12 mouse cellular contexts compared by ENCODE assay signal in the genomic region with DNA sequence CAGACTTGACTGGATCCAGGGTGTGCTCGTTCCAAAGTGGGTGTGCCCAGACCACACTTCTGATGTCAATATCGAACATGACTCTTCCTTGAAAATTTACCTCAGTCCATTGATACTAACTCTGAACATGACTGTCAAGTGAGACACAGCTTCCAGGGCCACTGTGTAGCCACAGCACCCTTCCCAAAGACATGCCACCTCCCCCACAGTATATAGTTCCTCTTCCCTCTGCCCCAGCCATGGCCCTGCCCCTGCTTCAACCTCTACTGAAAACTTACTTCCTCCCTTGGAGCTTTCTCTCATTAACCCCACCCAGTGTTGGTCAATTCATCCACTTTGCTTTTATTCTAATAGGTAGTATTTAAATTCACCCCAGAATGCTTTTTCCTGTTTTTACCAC. TPM values are rescaled to one million over a fixed set of nuclear protein-coding genes. Genes with fewer than 3 reads are reported as not detected.
DNase-seq lines count a peak whose midpoint lies in the region; ATAC-seq and TF ChIP-seq lines count a peak whose summit lies in the region.
"Had no signal": no experiment of that assay in that cellular context is flagged by ENCODE, and none has a peak within 500 bp of the region (broad histone marks: within the 10 kb centered on the region; RNA-seq: fewer than 3 reads in every experiment).

No protein-coding gene starts in this region.

- no peaks in the 10 kb centered on the region for H3K9me3 ChIP-seq in heart, postnatal 0 days (replicated peaks; ENCODE audit: control insufficient read depth, low read length)
- no peaks in the 10 kb centered on the region for H3K9me3 ChIP-seq in MEL (replicated peaks; ENCODE audit: insufficient read depth, low read length)

- no peaks in the 10 kb centered on the region for H3K36me3 ChIP-seq in heart, postnatal 0 days (replicated peaks; ENCODE audit: control insufficient read depth, insufficient read depth, low read length)
- H3K36me3 ChIP-seq in MEL (ENCODE audit: control insufficient read depth in 1 of 2, insufficient read depth in 2 of 2, low read length in 2 of 2), result peaks cover 0 to 62% of the 10 kb centered on the region in 2 experiments
- no peaks in the 10 kb centered on the region for H3K36me3 ChIP-seq in liver, adult 2 months (ENCODE audit: control insufficient read depth, insufficient read depth, low read length)

- no peak for TF ChIP-seq RAD21 in MEL (IDR thresholded peaks at IDR 0.05; ENCODE audit: low read depth, low read length)

- H3K4me1 ChIP-seq in heart, postnatal 0 days (ENCODE audit: control insufficient read depth, insufficient read depth), result peaks cover 4% of the 10 kb centered on the region; the same call in 1 of the 2 replicates
- peaks cover 36 to 69% of the 10 kb centered on the region in 2 experiments for H3K4me1 ChIP-seq in MEL (ENCODE audit: control insufficient read depth in 1 of 2, insufficient read depth in 2 of 2, low read length in 2 of 2)
- no peaks in the 10 kb centered on the region; the same call in 1 of the 2 replicates for H3K4me1 ChIP-seq in liver, adult 2 months (ENCODE audit: control insufficient read depth, insufficient read depth, low read length)

- H3K79me2 ChIP-seq in MEL (ENCODE audit: control insufficient read depth, insufficient read depth, low read length, poor library complexity), result peaks cover 41% of the 10 kb centered on the region
- H3K79me2 ChIP-seq in liver, adult 2 months (ENCODE audit: control insufficient read depth, insufficient read depth, low read length), result no peaks in the 10 kb centered on the region

- TF ChIP-seq POLR2A in MEL (IDR thresholded peaks at IDR 0.05; ENCODE audit: control insufficient read depth in 1 of 2, insufficient read depth in 1 of 2, low read depth in 1 of 2, low read length in 2 of 2, poor library complexity in 1 of 2), result no peak
- no peak for TF ChIP-seq POLR2A in liver, adult 2 months (IDR thresholded peaks at IDR 0.05; ENCODE audit: extremely low read depth, insufficient read depth, low read length)

- H3K9ac ChIP-seq in heart, postnatal 0 days (replicated peaks; ENCODE audit: low read depth, low read length), result no peak overlapping the region
- 0 out of 2 replicates have a peak overlapping the region, but pooled peaks have one; percentile 22 for H3K9ac ChIP-seq in MEL (ENCODE audit: control insufficient read depth, low read depth, low read length, poor library complexity, severe bottlenecking)
- H3K9ac ChIP-seq in liver, adult 2 months (ENCODE audit: low read depth, low read length), result no peak overlapping the region

- WGBS in heart, postnatal 0 days, result 52% methylated on average over 2 of the region's 2 CpGs
- WGBS in liver, adult 2 months, result 71% methylated on average over 2 of the region's 2 CpGs

- H3K27ac ChIP-seq in heart, postnatal 0 days (ENCODE audit: low read depth), result peak overlapping the region; percentile 79; the same call in 1 of the 2 replicates
- H3K27ac ChIP-seq in MEL (ENCODE audit: control insufficient read depth, low read depth, low read length), result peak overlapping the region; percentile 83
- H3K27ac ChIP-seq in liver, adult 2 months (replicated peaks; ENCODE audit: insufficient read depth, low read depth, low read length), result no peak overlapping the region

- H3K4me3 ChIP-seq in heart, postnatal 0 days (ENCODE audit: low read depth, low read length), result no peak overlapping the region
- peak overlapping the region in 1 of 2 experiments; percentile 16; a peak in 2 of 4 replicates for H3K4me3 ChIP-seq in MEL (ENCODE audit: control insufficient read depth in 1 of 2, insufficient read depth in 1 of 2, low read depth in 2 of 2, low read length in 2 of 2)
- no peak overlapping the region for H3K4me3 ChIP-seq in liver, adult 2 months (ENCODE audit: insufficient read depth, low read depth, low read length)
- H3K4me3 ChIP-seq: erythroblast, embryonic 14.5 days had no signal

- H3K4me2 ChIP-seq in heart, postnatal 0 days (ENCODE audit: low read depth, low read length), result no peak overlapping the region; the same call in 1 of the 2 replicates

- DNase-seq in heart, postnatal 0 days (ENCODE audit: low spot score), result no peak
- no peak for DNase-seq in heart, postnatal 14 days
- DNase-seq in MEL (ENCODE audit: low read depth, low spot score), result peak; percentile 90
- DNase-seq in liver, adult 2 months (ENCODE audit: extremely low read depth, low read depth, low spot score), result peak; percentile 29
- DNase-seq in urinary bladder, postnatal 4 days (ENCODE audit: low spot score in 2 of 2), result no peak
- no peak for DNase-seq in retina, postnatal 1 day
- DNase-seq in kidney, adult 9 months, result no peak
- DNase-seq: cerebellum, adult 11 months; left cerebral cortex, postnatal 4 days had no signal

- no peak for ATAC-seq in heart, postnatal 0 days (ENCODE audit: insufficient read depth, low read depth)
- ATAC-seq in monocyte, adult 5-6 weeks (replicated peaks; ENCODE audit: insufficient number of reproducible peaks, low FRiP score, low TSS enrichment, poor library complexity, severe bottlenecking), result peak; percentile 74
- ATAC-seq: hindbrain, embryonic 16.5 days had no signal

- intact Hi-C loops in heart, postnatal 14 days (cut with DNase I), result no loop called here

- no peak for TF ChIP-seq CTCF in heart, postnatal 0 days (IDR thresholded peaks at IDR 0.05; ENCODE audit: low read depth)
- TF ChIP-seq CTCF in MEL (IDR thresholded peaks at IDR 0.05 in 2 of 3, conservative IDR thresholded peaks at IDR 0.05 in 1 of 3; ENCODE audit: control insufficient read depth in 1 of 3, insufficient read depth in 1 of 3, low read depth in 2 of 3, low read length in 3 of 3, poor library complexity in 1 of 3, severe bottlenecking in 1 of 3), result no peak
- no peak for TF ChIP-seq CTCF in liver, adult 2 months (IDR thresholded peaks at IDR 0.05; ENCODE audit: low read depth, low read length)

- no peak for TF ChIP-seq EP300 in heart, postnatal 0 days (IDR thresholded peaks at IDR 0.05; ENCODE audit: low read depth)
- TF ChIP-seq EP300 in MEL (IDR thresholded peaks at IDR 0.05; ENCODE audit: low read depth in 1 of 2, low read length in 2 of 2), result peak in 1 of 2 experiments; percentile 47; a peak in 2 of 4 replicates

- H3K27me3 ChIP-seq in heart, postnatal 0 days (ENCODE audit: control insufficient read depth, insufficient read depth, low read length), result no peaks in the 10 kb centered on the region
- no peaks in the 10 kb centered on the region for H3K27me3 ChIP-seq in MEL (ENCODE audit: control insufficient read depth in 1 of 2, insufficient read depth in 2 of 2, low read length in 2 of 2)
- no peaks in the 10 kb centered on the region for H3K27me3 ChIP-seq in liver, adult 2 months (ENCODE audit: control insufficient read depth, insufficient read depth, low read length)

TF ChIP-seq in MEL, 35 proteins besides CTCF, POLR2A, EP300 and RAD21:
- no peak for TF ChIP-seq ZMIZ1 (IDR thresholded peaks at IDR 0.05; ENCODE audit: low read depth, low read length)
- no peak for TF ChIP-seq JUND (IDR thresholded peaks at IDR 0.05; ENCODE audit: low read depth, low read length)
- TF ChIP-seq SMC3 (IDR thresholded peaks at IDR 0.05; ENCODE audit: low read depth, low read length), result no peak
- TF ChIP-seq POLR2AphosphoS2 (IDR thresholded peaks at IDR 0.05; ENCODE audit: low read length), result no peak
- peak; percentile 15; the same call in 1 of the 2 replicates for TF ChIP-seq HCFC1 (IDR thresholded peaks at IDR 0.05; ENCODE audit: low read depth, low read length)
- no peak for TF ChIP-seq ZC3H11A (IDR thresholded peaks at IDR 0.05; ENCODE audit: low read depth, low read length)
- TF ChIP-seq POLR2AphosphoS5 (IDR thresholded peaks at IDR 0.05; ENCODE audit: borderline replicate concordance, low read depth, low read length), result no peak
- no peak for TF ChIP-seq ZKSCAN1 (IDR thresholded peaks at IDR 0.05; ENCODE audit: low read depth, low read length)
- TF ChIP-seq TAL1 (IDR thresholded peaks at IDR 0.05; ENCODE audit: low read length), result no peak
- peak; percentile 7; the same call in 1 of the 2 replicates for TF ChIP-seq RCOR1 (IDR thresholded peaks at IDR 0.05; ENCODE audit: low read depth, low read length)
- no peak for TF ChIP-seq TBP (IDR thresholded peaks at IDR 0.05; ENCODE audit: low read depth, low read length)
- no peak for TF ChIP-seq GABPA (IDR thresholded peaks at IDR 0.05; ENCODE audit: low read depth, low read length)
- TF ChIP-seq MAZ (IDR thresholded peaks at IDR 0.05; ENCODE audit: low read depth, low read length), result peak; percentile 80; the same call in 1 of the 2 replicates
- no peak for TF ChIP-seq MAX (IDR thresholded peaks at IDR 0.05; ENCODE audit: low read length)
- no peak for TF ChIP-seq ZNF384 (IDR thresholded peaks at IDR 0.05; ENCODE audit: low read depth, low read length)
- TF ChIP-seq KAT2A (conservative IDR thresholded peaks at IDR 0.05; ENCODE audit: low read depth, low read length), result no peak
- peak; percentile 68; the same call in 1 of the 2 replicates for TF ChIP-seq ELF1 (IDR thresholded peaks at IDR 0.05; ENCODE audit: low read depth, low read length)
- no peak for TF ChIP-seq USF1 (IDR thresholded peaks at IDR 0.05; ENCODE audit: low read depth, low read length)
- TF ChIP-seq MAFK (IDR thresholded peaks at IDR 0.05; ENCODE audit: borderline replicate concordance, low read depth, low read length), result no peak
- TF ChIP-seq CHD1 (IDR thresholded peaks at IDR 0.05; ENCODE audit: low read depth, low read length), result no peak
- 0 out of 2 replicates have a peak, but pooled peaks have one; percentile 17 for TF ChIP-seq TCF12 (IDR thresholded peaks at IDR 0.05; ENCODE audit: low read depth, low read length)
- TF ChIP-seq E2F4 (IDR thresholded peaks at IDR 0.05; ENCODE audit: borderline replicate concordance, low read depth, low read length), result no peak

RNA-seq across cellular contexts. Expression of a gene that starts 34.0 kb away (rescaled TPM):
- total RNA-seq in heart, postnatal 0 days (2014; rRNA removed; ENCODE audit: low replicate concordance), result 25.9 and 29.5 TPM in 2 replicates
- 19.0 and 19.2 TPM in 2 replicates for polyA plus RNA-seq in heart, postnatal 0 days (2015; fragmentation: Nextera tagmentation; extraction: Ambion mirVana)
- 10 to 100 TPM; 37.0 to 41.0 TPM for total RNA-seq in heart, postnatal 14 days (2021)
- total RNA-seq in MEL (2012; rRNA removed), result 22.1 and 24.3 TPM in 2 replicates
- 100 to 1,000 TPM in 1 of 2 experiments, 10 to 100 TPM in 1; 13.8 to 171 TPM for polyA plus RNA-seq in MEL (2012; ENCODE audit: insufficient read depth in 1 of 2, insufficient read length in 2 of 2, low read depth in 1 of 2, low replicate concordance in 2 of 2, missing spikeins in 1 of 2)
- 3.0 and 4.2 TPM in 2 replicates for total RNA-seq in liver, adult 2 months (2014; rRNA removed)
- 1.1 and 1.6 TPM in 2 replicates for polyA plus RNA-seq in liver, adult 2 months (2012; rRNA removed)
- 94.4 to 137 TPM (median 98.0 TPM) in 3 replicates for total RNA-seq in monocyte, adult 5-6 weeks (2017)

Comparison
In these comparisons a context has a peak if more than half of its experiments do, and no peak if none do; other contexts are left out.
1. DNase-seq: peak in MEL (single experiment) and liver, adult 2 months (single experiment); none in heart, postnatal 0 days (single experiment), heart, postnatal 14 days (0 of 2), urinary bladder, postnatal 4 days (0 of 2), retina, postnatal 1 day (single experiment) and kidney, adult 9 months (single experiment).